In genomic region chr2:105679331-105679730, GRCm38 (mm10) we compare ENCODE assay signal across 16 mouse cellular contexts. TPM values are rescaled to one million over a fixed set of nuclear protein-coding genes. Genes with fewer than 3 reads are reported as not detected.
DNase-seq lines count a peak whose midpoint lies in the region; ATAC-seq and TF ChIP-seq lines count a peak whose summit lies in the region.
"Had no signal": no experiment of that assay in that cellular context is flagged by ENCODE, and none has a peak within 500 bp of the region (broad histone marks: within the 10 kb centered on the region; RNA-seq: fewer than 3 reads in every experiment).

No protein-coding gene starts in this region.

- peak overlapping the region; percentile 72 for H3K4me3 ChIP-seq in forebrain, embryonic 13.5 days
- H3K4me3 ChIP-seq in limb, embryonic 10.5 days: no peak overlapping the region
- peak overlapping the region; percentile 51 for H3K4me3 ChIP-seq in neural tube, embryonic 13.5 days
- H3K4me3 ChIP-seq in thymus, adult 2 months (ENCODE audit: control insufficient read depth, insufficient read depth, low read length): no peak overlapping the region
- H3K4me3 ChIP-seq: left cerebral cortex, adult 2 months had no signal

- 9% methylated on average over 2 of the region's 2 CpGs for WGBS in forebrain, embryonic 13.5 days
- 0% methylated on average over 2 of the region's 2 CpGs for WGBS in limb, embryonic 10.5 days
- 4% methylated on average over 2 of the region's 2 CpGs for WGBS in neural tube, embryonic 13.5 days
- 2% methylated on average over 2 of the region's 2 CpGs for WGBS in thymus, adult 2 months

- H3K27me3 ChIP-seq in forebrain, embryonic 13.5 days: peaks cover 49% of the 10 kb centered on the region
- peaks cover 100% of the 10 kb centered on the region for H3K27me3 ChIP-seq in limb, embryonic 10.5 days (ENCODE audit: low read depth, poor library complexity, severe bottlenecking)
- H3K27me3 ChIP-seq in neural tube, embryonic 13.5 days: peaks cover 95% of the 10 kb centered on the region
- peaks cover 40% of the 10 kb centered on the region for H3K27me3 ChIP-seq in thymus, adult 2 months (ENCODE audit: control insufficient read depth, insufficient read depth, low read length)

- DNase-seq in heart, adult 11 months: peak; percentile 56
- DNase-seq in heart, postnatal 4 days: no peak
- peak; percentile 39 for DNase-seq in limb, embryonic 10.5 days (ENCODE audit: low spot score)
- no peak for DNase-seq in thymus, adult 2 months
- no peak for DNase-seq in thymus, adult 18-20 months
- DNase-seq: adrenal gland, adult 2 months; B cell, adult 2 months; spleen, adult 18-20 months had no signal

- no peak for TF ChIP-seq POLR2A in thymus, adult 2 months (IDR thresholded peaks at IDR 0.05; ENCODE audit: control insufficient read depth, extremely low read depth, insufficient read depth, low read length, poor library complexity)

- peak overlapping the region; percentile 91 for H3K27ac ChIP-seq in forebrain, embryonic 13.5 days
- H3K27ac ChIP-seq in limb, embryonic 10.5 days: no peak overlapping the region
- H3K27ac ChIP-seq in neural tube, embryonic 13.5 days (replicated peaks): peak overlapping the region; percentile 34; the same call in 1 of the 2 replicates
- H3K27ac ChIP-seq in thymus, adult 2 months (ENCODE audit: control insufficient read depth, insufficient read depth, low read length): no peak overlapping the region
- H3K27ac ChIP-seq: kidney, postnatal 0 days; left cerebral cortex, adult 2 months; liver, embryonic 14.5 days had no signal

- H3K9me3 ChIP-seq in forebrain, embryonic 13.5 days (replicated peaks): no peaks in the 10 kb centered on the region
- no peaks in the 10 kb centered on the region for H3K9me3 ChIP-seq in limb, embryonic 10.5 days (replicated peaks)
- no peaks in the 10 kb centered on the region for H3K9me3 ChIP-seq in neural tube, embryonic 13.5 days

- no peaks in the 10 kb centered on the region for H3K36me3 ChIP-seq in forebrain, embryonic 13.5 days (ENCODE audit: poor library complexity, severe bottlenecking)
- H3K36me3 ChIP-seq in limb, embryonic 10.5 days: no peaks in the 10 kb centered on the region
- no peaks in the 10 kb centered on the region for H3K36me3 ChIP-seq in neural tube, embryonic 13.5 days
- H3K36me3 ChIP-seq in thymus, adult 2 months (ENCODE audit: control insufficient read depth, insufficient read depth, low read length): no peaks in the 10 kb centered on the region

- peak overlapping the region; percentile 78 for H3K4me2 ChIP-seq in forebrain, embryonic 13.5 days
- peak overlapping the region; percentile 68 for H3K4me2 ChIP-seq in neural tube, embryonic 13.5 days

- H3K4me1 ChIP-seq in forebrain, embryonic 13.5 days: peaks cover 71% of the 10 kb centered on the region
- H3K4me1 ChIP-seq in limb, embryonic 10.5 days: peaks cover 50% of the 10 kb centered on the region
- H3K4me1 ChIP-seq in neural tube, embryonic 13.5 days (replicated peaks): peaks cover 57% of the 10 kb centered on the region
- peaks cover 12% of the 10 kb centered on the region; the same call in 1 of the 2 replicates for H3K4me1 ChIP-seq in thymus, adult 2 months (replicated peaks; ENCODE audit: control insufficient read depth, insufficient read depth, low read length)

- no peak for ATAC-seq in forebrain, embryonic 13.5 days
- no peak for ATAC-seq in neural tube, embryonic 13.5 days (ENCODE audit: low read depth)
- no peak for ATAC-seq in monocyte, adult 5-6 weeks (replicated peaks; ENCODE audit: insufficient number of reproducible peaks, low FRiP score, low TSS enrichment, poor library complexity, severe bottlenecking)

- peak overlapping the region; percentile 75 for H3K9ac ChIP-seq in forebrain, embryonic 13.5 days
- peak overlapping the region; percentile 54 for H3K9ac ChIP-seq in neural tube, embryonic 13.5 days
- H3K9ac ChIP-seq: liver, embryonic 14.5 days had no signal

- no peak for TF ChIP-seq CTCF in thymus, adult 2 months (IDR thresholded peaks at IDR 0.05; ENCODE audit: borderline replicate concordance, control insufficient read depth, extremely low read depth, insufficient read depth, low read length, poor library complexity)

RNA-seq across cellular contexts. Expression of gene Pax6, which starts 10.6 kb away (rescaled TPM):
- total RNA-seq in heart, postnatal 4 days (2021): under 1 TPM in 1 of 2 experiments, not detected in 1; 0.61 TPM
- polyA plus RNA-seq in forebrain, embryonic 13.5 days (2015; fragmentation: Nextera tagmentation; extraction: Ambion mirVana): 87.1 and 92.7 TPM in 2 replicates
- 0.09 and 0.15 TPM in 2 replicates for polyA plus RNA-seq in limb, embryonic 10.5 days (2016; fragmentation: Nextera tagmentation; extraction: Ambion mirVana)
- 16.0 and 16.7 TPM in 2 replicates for polyA plus RNA-seq in neural tube, embryonic 13.5 days (2015; fragmentation: Nextera tagmentation; extraction: Ambion mirVana)
- polyA plus RNA-seq in thymus, adult 2 months (2012; rRNA removed): 0.03 TPM in 1 of 2 replicates, not detected in the other
- total RNA-seq in monocyte, adult 5-6 weeks (2017): not detected in 3 replicates
- total RNA-seq: adrenal gland, adult 2 months; gastrocnemius, adult 8-10 months had no signal
- polyA plus RNA-seq: adrenal gland, adult 2 months; heart, embryonic 16.5 days had no signal

Comparison
In these comparisons a context has a peak if more than half of its experiments do, and no peak if none do; other contexts are left out.
1. DNase-seq: peak in heart, adult 11 months (single experiment) and limb, embryonic 10.5 days (single experiment); none in heart, postnatal 4 days (single experiment), thymus, adult 2 months (single experiment) and thymus, adult 18-20 months (0 of 2).
2. H3K27ac ChIP-seq: peak in forebrain, embryonic 13.5 days (single experiment) and neural tube, embryonic 13.5 days (single experiment); none in limb, embryonic 10.5 days (single experiment) and thymus, adult 2 months (single experiment).
3. H3K4me3 ChIP-seq: peak in forebrain, embryonic 13.5 days (single experiment) and neural tube, embryonic 13.5 days (single experiment); none in limb, embryonic 10.5 days (single experiment) and thymus, adult 2 months (single experiment).
4. RNA of gene Pax6, which starts 10.6 kb away (polyA plus RNA-seq): 87.1 to 92.7 TPM in forebrain, embryonic 13.5 days and 16.0 to 16.7 TPM in neural tube, embryonic 13.5 days; 0.09 to 0.15 TPM in limb, embryonic 10.5 days and 0.03 TPM in thymus, adult 2 months; every median in the first group is over 10 times any median in the second.